Mouse (Mus musculus) adrenal gland, postnatal 36 days (tissue): ENCODE data around the gene Eml6. TPM values are rescaled to one million over a fixed set of nuclear protein-coding genes. Genes with fewer than 3 reads are reported as not detected.
"Not testable (repeated sequence)": the region's sequence is repeated elsewhere in the genome, so short reads cannot be mapped to it uniquely, and the experiment has no call there.

Source experiments
- DNase-seq, 2 experiments: peaks; one replicate each; pipeline ENCODE4 v3.0.0; 2021; ENCODE audit warnings: mixed read lengths in 1 of 2
- total RNA-seq, 2 experiments: library from RNA; stranded (reverse); gene quantifications; 2 replicates each; pipeline ENCODE4 v1.2.3; 2021

Gene Eml6
- total RNA-seq, 2 experiments from 2014 or later, result 3.6 to 5.2 TPM

DNA sequence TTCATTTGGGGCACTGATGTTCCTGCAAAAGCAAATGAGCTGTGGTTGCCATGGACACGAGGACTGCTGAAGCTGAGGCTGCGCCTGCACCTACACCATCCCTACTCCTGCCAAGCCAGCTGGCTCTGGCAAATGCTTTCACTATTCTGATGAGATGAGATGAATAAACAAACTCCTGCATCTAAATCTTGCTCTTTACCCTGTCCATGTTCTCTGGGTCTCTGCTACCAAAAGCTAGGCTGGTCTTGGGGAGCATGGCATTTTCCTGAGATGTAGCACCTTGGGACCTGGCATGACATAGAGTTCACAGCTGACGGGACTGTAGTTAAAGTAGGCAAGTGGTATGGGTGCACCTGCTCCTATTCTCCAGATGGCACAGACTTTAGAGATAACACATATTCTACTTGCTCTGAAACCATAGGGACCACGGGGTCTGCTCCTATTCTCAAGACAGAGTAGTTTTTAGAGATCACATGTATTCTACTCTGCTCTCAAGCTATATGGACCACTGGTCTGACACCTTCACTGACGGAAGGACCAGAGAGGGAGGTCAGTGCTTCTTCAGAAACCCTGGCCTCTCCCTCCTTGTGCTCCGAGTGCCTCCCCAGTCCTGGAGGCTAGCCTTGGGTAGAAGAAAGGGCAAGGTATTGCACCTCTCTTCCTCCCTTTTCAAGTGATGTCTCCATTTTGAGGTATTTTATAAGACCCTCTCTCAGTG is 236.8 kb downstream of the Eml6 start:
- DNase-seq, result no peak

DNA sequence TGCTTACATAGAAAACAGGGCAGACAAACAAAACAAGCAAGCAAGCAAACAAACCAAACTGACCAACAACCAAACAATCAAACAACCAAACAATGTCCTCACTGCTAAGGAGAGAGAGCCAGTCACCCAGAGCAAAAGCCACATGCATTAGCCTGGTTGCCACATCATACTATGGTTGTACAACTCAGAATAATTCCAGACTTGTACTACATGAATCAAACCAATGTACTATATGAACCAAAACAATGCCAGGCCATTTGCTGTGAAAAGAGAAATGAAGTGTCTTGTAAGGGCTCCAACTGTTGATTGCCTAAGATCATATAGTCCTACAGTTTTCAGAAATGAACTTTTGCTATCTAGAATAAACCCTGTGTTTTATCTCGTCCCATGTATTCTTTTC is 237.3 kb downstream of the Eml6 start:
- DNase-seq, result no peak

DNA sequence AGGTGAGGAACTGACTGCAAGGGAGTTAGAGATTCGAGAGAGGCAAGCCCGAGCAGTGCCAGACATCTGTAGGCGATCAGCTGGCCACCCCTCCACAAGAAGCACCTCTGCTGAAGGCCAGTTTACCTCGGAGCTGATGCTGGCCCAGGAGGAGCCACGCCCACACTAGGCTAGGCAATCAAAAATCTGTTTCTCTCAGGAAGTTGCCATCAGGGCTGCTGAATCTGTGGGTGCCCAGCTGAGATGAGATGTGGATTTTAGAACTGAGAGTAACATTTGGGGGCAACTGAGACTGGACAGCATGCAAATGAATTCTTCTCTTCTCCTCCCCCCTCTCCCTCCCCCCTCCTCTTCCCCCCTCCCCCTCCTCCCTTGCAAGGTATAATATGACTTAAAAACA is 238.4 kb downstream of the Eml6 start:
- no peak for DNase-seq

DNA sequence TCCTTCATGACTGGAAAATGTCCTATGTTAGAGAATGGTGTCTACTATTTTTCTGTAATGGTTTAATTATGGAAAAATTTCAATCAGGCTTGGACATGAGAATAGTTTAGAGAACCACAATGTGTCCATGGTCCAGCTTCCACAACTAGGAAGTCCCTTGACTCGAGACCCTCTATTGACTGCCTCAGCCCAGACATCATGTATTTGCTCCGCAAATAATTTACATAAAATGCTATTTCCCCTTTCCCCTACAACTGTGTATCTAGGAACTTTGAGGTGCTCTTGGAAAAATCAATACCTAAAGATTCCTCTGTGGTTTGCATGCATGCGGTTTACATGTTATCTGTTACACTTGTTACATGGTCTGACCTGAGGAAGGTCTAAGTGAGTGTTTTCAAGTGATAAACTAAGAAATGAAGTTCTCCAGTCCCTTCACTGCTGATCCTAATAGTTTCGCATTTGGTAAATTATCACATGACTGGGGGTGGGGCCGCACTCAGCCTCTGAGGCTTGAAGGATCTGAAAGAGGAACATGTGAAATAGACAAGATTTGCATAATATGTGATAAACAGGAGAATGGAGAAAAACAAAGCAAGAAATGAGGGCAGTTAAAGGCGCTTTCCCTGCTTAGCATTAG is 239.1 kb downstream of the Eml6 start:
- peak in 1 of 2 experiments; percentile 23 for DNase-seq

DNA sequence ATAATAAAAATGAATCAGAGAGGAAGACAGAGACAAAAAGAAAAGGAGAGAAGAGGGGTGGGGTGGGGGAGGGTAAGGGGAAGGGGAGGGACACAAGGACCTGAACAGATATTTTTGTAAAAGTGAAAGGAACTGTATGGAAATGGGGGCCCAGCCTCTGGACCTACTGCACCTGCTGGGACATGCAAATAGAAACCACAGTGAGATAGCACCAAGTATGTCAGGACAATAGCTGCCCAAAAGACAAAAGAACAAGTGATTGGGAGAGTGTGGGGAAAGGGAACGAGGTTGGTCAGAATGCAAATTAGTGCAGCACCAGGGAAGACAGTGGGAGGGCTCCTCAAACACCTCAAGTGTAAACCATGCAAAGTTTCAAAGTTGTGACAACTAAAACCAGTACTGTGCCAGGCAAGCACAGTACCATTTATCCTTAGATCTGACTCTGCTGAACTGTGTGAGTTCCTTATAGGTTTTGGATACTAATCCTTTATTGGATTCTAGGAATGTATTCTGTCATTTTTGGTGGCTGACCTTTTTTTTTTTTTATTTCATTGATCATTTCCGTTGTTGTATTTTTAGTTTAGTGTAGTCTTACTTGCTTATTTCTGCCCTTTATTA is 246.3 kb downstream of the Eml6 start:
- no peak for DNase-seq

DNA sequence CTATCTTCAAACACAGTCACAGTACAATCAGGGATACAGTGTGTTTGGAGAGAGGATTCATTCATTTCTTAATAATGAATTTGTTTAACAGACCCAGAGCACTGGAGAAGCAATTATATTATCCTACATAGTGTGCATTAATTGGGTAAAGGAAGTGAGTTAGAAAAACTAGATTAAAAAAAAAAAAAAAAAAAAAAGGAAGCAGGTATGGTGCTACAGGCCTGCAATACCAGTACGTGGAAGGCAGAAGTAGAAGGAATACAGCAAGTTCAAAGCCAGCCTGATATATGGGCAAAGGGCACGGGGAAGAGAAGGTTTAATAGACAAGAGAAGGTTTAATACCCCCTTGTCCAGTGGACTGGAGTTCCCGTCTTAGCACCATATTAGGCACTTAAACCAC is 246.9 kb downstream of the Eml6 start:
- no peak for DNase-seq

DNA sequence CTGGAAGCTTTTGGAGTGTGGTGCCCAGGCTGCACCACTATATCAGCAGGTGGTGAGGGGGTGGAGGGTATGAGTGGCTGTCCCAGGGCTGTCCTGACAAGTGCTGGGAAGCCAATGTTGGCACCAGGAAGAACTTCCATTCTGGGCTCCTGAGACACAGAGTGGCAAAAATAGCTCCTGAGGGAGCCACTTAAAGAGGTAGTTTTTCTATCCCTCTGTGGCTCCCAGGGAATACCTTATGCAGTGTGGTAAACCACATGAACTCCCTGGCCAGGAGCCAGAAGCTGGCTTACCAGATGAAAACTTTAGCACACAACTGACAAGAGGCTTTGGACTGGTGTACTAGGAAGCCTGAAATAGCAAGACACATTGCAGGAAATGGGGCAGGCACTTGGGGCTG is 247.9 kb downstream of the Eml6 start:
- peak in 1 of 2 experiments; percentile 45 for DNase-seq

DNA sequence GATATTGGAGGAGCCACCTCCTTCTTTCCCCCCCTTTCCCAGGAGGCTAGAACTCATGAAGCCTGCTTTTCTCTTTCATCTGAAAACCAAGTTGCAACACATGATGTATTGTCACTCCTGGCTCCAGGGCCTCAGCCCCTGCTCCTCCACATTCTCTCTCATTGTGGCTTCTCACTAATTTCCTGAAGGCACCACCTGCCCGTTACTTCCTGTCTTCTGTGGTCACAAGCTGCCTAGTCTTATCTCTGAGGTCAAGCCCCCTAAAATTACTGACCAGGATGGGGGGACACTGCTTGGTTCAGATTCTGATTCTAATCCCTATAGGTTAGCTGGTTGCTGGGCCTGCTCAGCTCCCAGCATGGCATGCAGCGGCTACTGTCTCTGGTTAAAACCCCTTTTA is 251.1 kb downstream of the Eml6 start:
- no peak for DNase-seq

DNA sequence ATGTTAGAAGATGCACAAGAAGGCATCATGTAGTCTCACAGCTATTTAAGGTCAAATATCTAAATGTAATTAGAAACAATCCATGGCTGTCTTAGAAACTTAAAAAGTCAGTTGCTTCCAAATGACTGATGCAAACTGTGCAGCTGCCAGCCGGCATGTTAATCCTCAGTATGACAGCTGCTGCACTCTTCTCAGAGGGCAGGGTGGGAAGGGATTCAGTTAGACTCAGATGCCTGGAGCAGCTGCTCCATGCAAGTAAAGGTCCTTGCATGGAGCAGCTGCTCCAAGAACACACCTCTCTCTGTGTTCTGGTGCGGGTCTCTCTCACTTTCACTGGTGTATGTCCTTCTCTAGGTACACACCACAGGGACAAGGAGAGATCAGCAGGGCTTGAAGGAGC is 251.5 kb downstream of the Eml6 start:
- DNase-seq, result no peak

DNA sequence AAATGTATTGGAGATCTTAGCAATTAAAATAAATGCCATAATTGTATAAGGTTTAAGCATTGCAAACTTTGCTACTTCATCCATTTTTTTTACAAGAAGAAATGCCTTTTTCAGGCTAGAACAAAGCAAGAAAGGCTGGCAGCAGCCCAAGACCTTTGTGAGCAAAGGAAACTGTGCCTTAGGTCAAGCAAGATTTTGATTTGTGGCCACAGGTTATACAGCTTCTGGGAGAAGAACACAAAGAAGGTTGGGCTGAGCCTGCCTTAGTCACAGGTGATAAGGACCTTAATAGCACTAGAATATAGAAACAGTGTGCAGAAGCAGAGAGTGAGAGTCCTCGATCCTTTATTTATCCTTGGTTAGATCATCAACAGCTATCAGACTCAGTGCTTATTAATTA is 253.6 kb downstream of the Eml6 start:
- DNase-seq, result peak in 1 of 2 experiments; percentile 63

DNA sequence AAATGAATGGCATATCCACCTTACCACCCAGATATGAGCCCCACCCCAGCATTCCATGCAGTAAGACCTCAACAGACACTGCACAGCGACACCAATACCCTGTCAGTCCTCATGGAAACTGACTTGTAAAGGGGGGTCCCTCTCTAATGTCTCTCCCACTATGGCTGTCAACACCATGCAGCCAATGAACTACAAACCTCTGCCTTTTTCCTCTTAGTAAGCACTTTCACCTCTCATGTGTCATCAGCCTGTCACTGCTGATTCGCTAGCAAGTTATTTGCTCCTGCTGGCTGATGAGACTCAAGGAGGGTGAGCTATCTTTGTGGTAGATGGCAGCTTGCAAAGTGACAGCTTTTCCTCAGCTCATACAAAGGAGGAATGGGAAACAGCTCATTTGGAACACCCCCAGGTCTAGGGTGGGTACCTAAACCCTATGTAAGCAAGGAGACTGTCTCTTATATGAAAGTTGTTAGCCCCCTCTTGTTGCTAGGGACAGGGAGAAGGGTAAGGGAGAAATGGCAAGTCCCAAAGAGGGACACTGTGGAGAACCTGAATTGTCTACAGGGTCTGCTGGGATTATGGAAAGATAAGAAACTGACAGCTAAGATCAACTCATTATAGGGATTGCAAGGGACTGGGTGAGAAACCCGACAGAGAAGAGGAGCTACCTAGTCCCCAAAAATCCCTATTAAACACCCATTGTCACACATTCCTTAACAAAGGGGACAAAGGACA is 255.0 kb downstream of the Eml6 start:
- DNase-seq, result no peak

DNA sequence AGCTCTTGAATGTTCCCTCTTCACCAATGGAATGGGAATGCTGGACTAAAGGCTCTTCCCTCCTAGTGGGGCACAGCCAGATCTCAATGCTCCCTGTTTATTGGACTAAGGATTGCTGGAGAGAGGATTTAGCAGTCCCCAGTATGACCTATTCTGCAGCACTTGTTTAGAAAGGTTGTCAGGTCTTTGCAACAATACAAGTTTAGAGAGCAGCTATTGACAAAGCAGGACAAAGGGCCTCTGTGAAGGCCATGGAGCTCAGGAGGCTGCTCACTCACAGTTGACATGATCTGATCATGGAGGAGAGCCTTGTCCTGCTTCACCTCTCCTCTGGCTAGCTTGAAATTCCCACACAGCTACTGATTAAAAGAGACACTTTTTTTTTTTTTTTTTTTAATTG is 257.3 kb downstream of the Eml6 start:
- no peak for DNase-seq

DNA sequence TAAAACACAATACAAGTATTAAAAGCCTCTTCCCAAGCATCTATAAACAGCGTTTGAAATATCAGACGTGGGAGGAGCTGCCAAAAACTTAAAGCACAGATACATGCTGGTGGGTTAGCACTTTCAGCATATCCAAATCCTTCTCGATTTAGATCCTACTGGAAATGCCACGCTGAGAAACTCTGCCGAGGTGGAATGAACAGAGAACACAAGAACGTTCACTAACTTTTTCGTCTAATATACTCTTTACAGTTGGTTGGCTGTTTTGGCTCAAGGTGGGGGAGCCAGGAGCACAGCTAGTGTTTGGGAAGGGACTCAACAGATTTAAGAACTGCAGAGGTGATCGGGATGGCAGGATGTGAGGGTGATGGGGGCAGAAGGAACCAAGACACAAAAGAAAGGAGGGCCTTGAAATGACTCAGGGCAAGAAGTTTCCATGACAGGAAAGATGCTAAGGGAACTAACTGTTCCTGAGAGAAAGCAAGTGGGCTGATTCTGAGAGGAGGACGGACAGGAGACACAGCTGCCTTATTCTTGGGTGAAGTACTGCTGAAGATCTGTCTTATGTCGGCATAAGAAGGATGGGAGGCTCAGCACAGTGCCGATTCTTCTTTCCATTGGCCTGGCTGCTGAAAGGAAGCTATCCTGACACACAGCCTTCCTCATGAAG is 259.4 kb downstream of the Eml6 start:
- DNase-seq, result no peak

DNA sequence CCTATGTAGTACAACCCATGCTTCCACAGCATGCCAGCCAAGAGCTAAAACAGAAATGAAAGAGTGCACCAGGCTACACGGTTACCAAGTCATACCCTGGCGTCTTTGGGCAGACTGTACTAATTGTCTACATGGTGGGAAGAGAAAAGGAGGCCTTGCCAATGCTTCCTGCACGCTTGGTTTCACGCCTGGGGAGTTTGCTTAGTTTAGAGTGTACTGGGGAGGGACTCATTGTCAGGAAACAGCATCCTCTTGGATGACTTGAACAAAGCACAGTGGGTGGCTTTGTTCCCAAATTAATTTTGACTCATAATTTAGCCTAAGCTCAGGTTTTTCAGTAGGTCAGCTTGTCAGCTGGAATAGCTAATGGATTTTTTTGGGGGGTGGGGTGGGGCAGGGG is 260.8 kb downstream of the Eml6 start:
- DNase-seq, result no peak

DNA sequence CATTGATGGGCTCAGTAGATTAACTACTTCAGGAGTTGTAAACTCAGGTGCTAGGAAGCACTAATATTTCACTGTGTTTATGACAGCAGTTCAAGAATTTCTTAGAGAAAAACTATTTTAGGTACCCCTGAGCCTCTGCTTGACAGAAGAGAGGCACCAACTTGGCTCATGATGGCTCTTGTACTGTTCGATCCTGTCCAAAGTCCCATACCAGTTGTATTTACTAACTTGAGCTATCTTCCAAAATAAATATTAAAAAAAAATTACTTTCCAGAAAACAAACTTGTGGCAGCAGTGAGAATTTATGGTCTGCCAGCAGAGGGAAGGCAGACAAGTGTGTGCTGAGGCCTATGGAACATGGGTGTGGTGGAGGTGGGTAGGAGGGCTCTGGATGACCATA is 263.1 kb downstream of the Eml6 start:
- no peak for DNase-seq

DNA sequence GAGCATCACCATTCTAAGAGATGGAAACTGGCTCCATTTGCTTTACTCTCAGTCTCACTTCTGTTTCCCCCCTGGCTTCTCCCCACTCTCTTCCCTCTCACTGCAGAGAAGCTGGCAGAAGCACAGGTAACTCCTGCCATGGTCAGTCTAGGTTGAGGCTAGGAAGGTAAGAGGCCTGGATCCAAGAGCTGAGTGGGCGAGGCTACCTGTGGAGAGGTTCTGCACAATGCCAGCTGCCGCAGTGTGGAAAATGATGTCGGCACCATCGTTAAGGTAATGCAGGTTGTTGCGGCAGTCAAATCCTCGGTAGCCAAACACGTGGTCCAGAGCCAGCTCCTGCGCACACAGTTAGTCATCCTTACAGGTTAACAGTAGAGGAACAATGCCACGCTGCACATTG is 264.4 kb downstream of the Eml6 start:
- DNase-seq, result no peak

DNA sequence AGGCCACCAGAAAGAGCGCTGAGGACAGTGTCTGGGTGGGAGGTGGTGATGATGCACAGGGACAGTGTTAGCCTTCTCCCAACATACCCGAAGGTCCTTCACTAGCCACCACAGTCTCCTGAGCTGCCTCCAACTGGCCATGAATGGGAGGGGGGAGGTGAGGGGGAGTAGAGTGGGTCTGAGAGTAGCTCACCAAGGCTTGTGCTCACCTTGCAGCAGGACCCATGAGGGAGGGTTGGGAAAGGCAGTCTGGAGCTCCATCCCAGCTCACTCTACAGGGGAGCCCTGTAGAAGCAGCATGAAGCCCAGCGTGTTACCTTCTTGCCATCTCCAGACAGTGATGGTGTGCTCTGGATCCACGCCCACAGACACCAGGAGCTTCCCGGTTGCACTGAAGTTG is 267.2 kb downstream of the Eml6 start:
- DNase-seq, result no peak

DNA sequence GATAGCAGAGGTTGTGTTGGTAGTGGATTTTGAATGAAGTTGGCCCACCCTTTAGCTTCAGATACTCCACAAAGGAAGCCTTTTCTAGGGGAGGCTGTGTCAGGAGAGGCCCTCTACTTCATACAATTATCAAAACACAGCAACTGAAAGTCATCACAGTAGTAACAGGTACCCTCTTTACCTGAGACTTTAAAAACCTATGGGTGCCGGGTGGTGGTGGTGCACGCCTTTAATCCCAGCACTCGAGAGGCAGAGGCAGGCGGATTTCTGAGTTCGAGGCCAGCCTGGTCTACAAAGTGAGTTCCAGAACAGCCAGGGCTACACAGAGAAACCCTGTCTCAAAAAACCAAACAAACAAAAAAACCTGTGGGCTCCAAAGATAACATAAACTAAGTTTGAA is 269.8 kb downstream of the Eml6 start:
- DNase-seq, result not testable (repeated sequence)

DNA sequence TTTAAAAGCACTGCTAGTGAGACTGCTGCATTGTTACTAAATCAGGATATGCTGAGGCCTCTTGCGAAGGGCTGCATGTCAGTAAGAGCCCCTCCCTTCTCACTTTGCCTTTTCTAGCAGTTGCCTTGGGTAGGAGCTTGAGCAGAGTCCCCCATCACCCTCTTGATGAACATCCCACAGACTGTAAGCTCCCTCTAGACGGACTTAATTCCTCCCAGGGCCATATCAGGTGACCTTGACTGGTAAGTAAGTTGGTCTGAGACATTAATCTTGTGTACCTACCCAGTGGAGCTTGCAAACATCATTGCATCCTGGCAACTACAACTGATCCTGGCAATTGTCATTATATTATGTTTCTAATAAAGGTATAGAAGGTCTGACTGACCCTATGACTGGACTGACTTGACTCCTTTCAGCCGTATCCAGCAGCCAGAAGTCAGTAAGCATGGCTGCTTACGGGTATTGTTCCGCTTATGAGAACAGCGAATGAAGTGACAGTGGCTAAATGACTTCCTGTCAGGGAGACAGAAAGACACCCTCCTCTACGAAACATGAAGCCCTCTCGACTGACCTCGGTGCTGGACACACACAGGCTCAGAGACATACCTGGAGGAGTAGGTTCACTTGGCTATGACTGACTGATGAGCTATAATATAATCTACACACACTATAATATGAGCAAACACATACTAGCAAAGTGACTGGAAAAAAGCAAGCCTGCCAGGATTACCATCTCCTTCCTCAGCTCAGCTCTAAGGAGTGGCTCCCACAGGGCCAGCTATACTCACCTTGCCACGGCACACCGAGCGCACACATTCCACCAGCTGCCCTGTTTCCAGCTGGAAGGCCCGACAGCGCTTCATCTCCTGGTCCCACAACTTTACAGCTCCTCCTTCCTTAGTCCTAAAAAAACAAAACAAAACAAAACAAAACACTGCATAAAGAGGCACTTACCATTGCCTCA is 273.9 kb downstream of the Eml6 start:
- DNase-seq, result no peak

DNA sequence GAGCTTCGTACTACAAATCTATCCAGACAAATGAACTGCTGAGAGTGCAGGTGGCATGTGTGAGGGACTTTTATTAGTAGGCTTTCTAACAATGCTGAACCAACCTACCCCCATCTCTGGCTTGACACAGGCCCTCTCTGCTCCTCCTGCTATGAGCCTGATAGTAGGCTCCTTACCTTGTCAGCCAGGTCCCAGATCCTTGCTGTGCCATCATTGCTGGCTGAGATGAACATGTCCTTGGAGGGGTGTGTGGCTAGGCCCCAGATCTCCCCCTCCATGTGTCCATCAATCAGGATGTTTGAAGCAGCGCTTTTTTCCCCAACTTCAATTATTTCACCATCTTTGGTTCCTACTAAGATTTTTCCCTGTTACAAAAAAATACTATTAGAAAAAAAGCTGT is 274.8 kb downstream of the Eml6 start:
- no peak for DNase-seq

DNA sequence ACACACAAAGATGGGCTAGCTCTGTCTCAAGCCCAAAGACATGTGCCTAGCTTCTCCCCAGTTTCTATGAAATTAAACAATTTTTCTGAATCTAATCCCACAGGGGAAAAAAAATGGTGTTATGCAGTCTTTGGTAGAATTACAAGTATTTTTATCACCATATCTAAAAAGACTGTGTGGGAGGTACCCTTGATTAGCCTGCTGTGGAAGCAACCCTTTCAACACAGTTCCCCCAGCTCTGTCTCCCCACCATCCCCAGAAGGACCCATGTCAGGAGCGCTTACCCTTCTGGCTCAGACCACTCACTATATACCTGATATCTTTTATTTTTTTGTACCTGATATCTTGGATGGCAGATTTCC is 276.4 kb downstream of the Eml6 start:
- DNase-seq, result no peak
